Mouse (Mus musculus): Measurements from ENCODE around the gene Esyt1.
A peak's percentile ranks its signal among the peaks of the same experiment; 100 is the strongest.
"Not testable (repeated sequence)": the region's sequence is repeated elsewhere in the genome, so short reads cannot be mapped to it uniquely, and the experiment has no call there.

The Esyt1 gene

DNA sequence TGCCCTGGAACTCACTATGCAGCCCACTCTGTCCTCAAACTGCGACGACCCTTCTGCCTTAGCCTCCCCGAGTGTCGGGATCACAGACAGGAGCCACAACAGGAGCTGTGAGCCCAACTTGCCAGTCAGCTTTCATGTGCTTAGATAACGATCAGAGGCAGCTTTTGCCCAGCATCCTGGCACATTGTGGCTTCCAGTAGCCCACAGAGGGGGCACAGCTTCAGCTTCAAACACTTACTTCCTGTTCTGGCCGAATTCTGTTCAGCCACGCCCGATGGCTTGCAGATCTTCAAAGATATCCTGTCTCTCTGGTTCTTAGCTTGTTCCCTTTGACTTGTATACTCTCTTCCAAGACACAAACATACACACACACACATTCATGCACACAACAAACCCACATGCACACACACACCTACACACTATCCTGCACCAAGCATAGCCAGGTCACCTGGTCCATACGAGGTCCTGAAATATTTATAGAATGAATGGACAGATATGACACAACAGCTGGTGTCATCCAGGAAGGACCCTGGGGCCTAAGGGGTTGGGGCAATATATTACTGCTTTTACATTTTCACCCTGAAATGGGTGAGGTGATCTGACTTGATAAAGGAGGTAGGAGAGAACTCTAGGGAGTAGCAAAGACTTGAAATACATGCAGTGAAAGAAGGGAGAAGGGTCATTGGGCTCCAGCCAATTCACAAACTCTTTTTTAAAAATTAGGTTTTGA is 20.9 kb downstream of the Esyt1 start:
- DNase-seq (ENCODE audit: low spot score) = no peak

DNA sequence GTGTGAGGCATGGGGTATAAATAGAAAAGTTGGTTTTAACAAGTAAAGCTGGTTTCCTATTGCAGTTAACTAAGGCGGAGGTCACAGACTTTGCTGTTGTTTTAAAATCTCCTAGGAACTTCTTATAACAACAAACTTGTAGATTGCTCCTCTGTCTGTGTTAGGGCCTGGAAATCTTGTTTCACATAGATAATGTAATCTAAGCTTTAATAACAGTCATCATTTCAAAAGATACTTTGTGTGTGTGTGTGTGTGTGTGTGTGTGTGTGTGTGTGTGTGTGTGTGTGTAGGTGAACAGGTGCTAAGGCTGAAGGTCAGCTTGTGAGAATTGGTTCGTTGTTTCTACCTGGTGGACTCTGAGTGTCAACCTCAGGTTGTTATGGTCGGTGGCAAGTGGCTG is 21.7 kb downstream of the Esyt1 start:
- no peak for DNase-seq (ENCODE audit: low spot score)

DNA sequence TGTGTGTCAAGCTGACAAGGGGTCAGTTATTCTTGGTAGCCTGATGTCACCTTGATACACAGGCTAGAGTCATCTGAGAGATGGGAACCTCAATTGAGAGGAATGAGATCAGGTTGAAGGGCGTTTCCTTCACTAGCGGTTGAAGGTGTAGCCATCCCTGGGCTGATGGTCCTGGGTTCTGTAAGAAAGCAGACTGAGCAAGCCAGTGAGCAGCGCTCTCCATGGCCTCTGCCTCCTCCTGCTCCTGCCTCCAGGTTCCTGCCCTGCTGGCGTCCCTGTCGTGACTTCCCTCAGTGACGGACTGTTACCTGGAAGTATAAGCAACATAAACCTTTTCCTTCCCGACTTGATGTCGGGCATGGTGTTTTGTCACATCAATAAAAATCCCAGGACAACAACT is 22.1 kb downstream of the Esyt1 start:
- no peak for DNase-seq (ENCODE audit: low spot score)

DNA sequence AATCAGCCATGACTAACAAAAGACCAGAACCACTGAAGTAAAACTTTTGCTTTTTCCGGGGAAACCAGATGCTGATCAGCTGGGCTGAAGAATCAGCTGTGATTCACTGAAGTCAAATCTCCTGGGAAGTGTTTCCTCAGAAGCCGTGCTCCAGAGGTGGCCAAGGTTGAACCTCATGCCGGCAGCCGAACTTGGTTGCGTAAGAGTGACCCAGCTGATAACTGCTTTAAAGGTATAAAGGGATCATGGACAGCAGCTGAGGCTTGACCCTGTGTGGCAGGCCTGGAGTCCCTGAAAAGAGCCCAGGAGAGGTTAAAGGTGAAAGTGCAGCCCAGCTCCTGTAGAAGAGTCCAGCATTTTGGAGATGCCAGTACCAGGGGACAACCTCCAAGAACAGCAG is 23.3 kb downstream of the Esyt1 start:
- DNase-seq (ENCODE audit: low spot score) = no peak

- DNase-seq (ENCODE audit: low spot score) = peak; percentile 63
These were observed 26.5 kb downstream of the Esyt1 start for GRCm38 (mm10) chr10:128499116-128499671.

- DNase-seq (ENCODE audit: low spot score) = peak; percentile 96
These were observed 27.1 kb downstream of the Esyt1 start, which contains the start of gene Myl6b for GRCm38 (mm10) chr10:128498590-128498989. Gene Myl6b, minus strand, starts transcription at chr10:128498685.

GRCm38 (mm10) chr10:128497134-128497737 is 28.4 kb downstream of the Esyt1 start:
- DNase-seq (ENCODE audit: low spot score) = no peak

GRCm38 (mm10) chr10:128496509-128497077 is 29.1 kb downstream of the Esyt1 start:
- no peak for DNase-seq (ENCODE audit: low spot score)

DNA sequence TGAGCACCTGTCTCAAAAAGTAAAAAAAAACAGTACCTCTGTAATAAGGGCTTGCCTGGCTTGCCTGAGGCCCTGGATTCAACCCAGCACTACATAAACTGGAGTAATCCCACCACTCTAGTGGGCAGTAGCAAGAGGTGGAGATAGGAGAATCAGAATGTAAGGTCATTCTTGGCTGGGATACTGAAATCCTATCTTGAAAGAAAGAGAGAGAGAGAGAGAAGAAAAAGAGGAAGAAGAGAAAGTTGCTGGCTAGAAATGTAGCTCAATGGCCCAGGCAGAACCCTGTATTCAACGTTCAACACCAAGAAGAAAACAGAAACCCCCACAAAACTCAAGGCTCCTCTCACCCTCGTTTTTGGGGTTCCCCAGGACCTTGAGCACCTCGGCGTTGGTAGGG is 29.8 kb downstream of the Esyt1 start:
- DNase-seq (ENCODE audit: low spot score) = no peak

GRCm38 (mm10) chr10:128495270-128495669 is 30.4 kb downstream of the Esyt1 start:
- no peak for DNase-seq (ENCODE audit: low spot score)

DNA sequence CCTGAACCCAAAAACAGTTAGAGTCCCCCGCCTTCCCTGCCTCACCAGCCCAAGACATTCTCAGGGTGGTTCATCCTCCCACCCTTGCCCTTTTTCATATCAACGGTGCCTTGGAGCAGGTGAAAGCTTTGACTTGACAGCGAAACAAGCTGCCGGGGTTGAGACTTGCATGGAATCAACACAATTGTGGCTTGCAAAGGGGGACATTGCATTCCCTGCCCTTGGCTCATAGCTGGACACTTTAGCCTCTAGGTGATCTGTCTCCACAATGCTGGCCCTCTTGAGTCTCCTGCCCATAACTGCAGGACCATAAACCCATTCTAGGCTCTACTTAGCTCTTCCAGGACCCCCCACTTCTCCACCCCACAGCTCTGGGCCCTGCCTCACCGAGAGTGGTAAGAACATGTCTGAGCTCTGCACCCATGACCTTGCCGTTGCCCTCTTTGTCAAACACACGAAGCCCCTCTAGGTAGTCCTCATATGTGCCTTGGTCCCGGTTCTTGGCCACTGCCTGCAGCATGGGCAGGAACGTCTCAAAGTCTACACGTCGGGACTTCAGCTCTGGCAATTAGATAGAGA is 30.9 kb downstream of the Esyt1 start:
- DNase-seq (ENCODE audit: low spot score) = no peak

- DNase-seq (ENCODE audit: low spot score) = peak; percentile 99
These were observed 31.7 kb downstream of the Esyt1 start, which contains the start of gene Myl6 for GRCm38 (mm10) chr10:128493695-128494666. Gene Myl6, minus strand, starts transcription at chr10:128494145.

GRCm38 (mm10) chr10:128493319-128493694 is 32.4 kb downstream of the Esyt1 start:
- no peak for DNase-seq (ENCODE audit: low spot score)

- DNase-seq (ENCODE audit: low spot score) = peak; percentile 76
These were observed 32.9 kb downstream of the Esyt1 start for GRCm38 (mm10) chr10:128492633-128493311.

DNA sequence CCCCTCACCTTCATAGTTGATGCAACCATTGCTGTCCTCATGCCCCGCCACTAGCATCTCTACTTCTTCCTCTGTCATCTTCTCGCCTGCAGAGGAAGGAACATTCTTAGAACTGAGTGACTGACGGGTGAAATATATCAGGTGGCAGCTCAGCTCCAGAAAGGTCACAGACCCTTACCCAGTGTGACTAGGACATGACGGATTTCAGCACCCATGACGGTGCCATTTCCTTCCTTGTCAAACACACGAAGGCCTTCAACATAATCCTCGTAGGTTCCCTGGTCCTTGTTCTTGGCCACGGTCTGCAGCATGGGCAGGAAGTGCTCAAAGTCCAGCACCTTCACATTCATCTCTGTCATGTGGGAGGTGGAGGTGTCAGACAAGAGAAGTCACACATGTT is 33.6 kb downstream of the Esyt1 start:
- DNase-seq (ENCODE audit: low spot score) = not testable (repeated sequence)

- DNase-seq (ENCODE audit: low spot score) = no peak
These were observed 34.2 kb downstream of the Esyt1 start for GRCm38 (mm10) chr10:128491495-128491894.

- DNase-seq (ENCODE audit: low spot score) = no peak
These were observed 34.8 kb downstream of the Esyt1 start for GRCm38 (mm10) chr10:128490912-128491311.

- peak; percentile 48 for DNase-seq (ENCODE audit: low spot score)
These were observed 35.4 kb downstream of the Esyt1 start for GRCm38 (mm10) chr10:128490232-128490631.

DNA sequence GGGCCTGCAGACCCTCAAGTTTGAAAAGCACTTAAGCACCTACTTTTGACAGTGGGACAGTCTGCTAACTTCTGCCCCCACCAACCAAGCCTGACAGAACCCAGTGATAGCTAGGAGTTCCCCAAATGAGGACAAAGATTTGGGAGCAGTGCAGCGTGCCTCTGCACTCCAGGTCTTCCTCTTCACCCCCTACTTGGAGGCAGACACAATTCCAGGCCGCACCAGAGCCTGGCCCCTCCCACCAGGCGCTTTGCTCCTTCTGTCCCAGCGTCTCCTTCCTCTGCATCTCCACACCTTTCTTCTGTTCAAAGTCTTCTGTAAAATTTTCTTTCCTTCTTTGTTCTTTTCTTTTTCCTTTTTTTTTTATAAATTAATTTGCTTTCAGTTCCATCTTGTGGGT is 35.9 kb downstream of the Esyt1 start:
- DNase-seq (ENCODE audit: low spot score) = no peak

- no peak for DNase-seq (ENCODE audit: low spot score)
These were observed 36.3 kb downstream of the Esyt1 start for GRCm38 (mm10) chr10:128489380-128489779.

GRCm38 (mm10) chr10:128488776-128489175 is 36.9 kb downstream of the Esyt1 start:
- DNase-seq (ENCODE audit: low spot score) = no peak

Data from urinary bladder, postnatal 14 days (tissue).